Mouse (Mus musculus): ENCODE results near the gene Wipf2.

DNA sequence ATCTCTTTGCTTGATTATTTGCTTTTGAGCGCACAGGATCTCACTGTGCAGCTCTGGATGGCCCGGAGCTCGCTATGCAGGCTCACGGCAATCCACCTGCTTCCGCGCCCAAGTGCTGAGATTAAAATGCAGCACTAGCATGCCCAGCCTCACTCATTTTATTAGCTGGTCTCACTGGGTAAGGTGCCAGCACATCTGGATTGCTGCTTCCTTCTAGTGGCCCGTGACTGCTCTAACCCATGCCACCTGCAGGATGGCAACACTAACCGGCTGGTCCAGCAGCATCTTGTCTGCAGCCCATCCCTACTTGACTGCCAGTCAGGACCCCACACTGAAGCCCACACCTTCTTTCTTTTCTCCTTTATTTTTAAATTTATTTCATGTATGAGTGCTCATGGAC is 9.3 kb upstream of the Wipf2 start:
- TF ChIP-seq EP300 (IDR thresholded peaks at IDR 0.05; ENCODE audit: insufficient read depth, low read depth, low read length) (no peak), CTCF (IDR thresholded peaks at IDR 0.05) (peak; percentile 48), POLR2A (IDR thresholded peaks at IDR 0.05; ENCODE audit: insufficient read depth, low read depth, low read length) (no peak)

Data from heart, adult 2 months (tissue).